Mouse (Mus musculus) heart, adult 2 months (tissue): ENCODE data around the gene Irf1.

Experiments
- CTCF ChIP-seq: fragments of 200-600 bp; IDR thresholded peaks from 2 replicates; pipeline ENCODE4 v1.8.1; 2022; ENCODE audit warnings: antibody characterized with exemption, mild to moderate bottlenecking, moderate library complexity
- EP300 ChIP-seq: fragments of 200-500 bp; IDR thresholded peaks from 2 replicates; pipeline ENCODE4 v1.6.1; 2011; ENCODE audit warnings: low read depth, low read length, control low read depth; ENCODE audit not compliant: insufficient read depth

- TF ChIP-seq CTCF = peak; percentile 70
- 0 out of 2 replicates have a peak, but pooled peaks have one; percentile 64 for TF ChIP-seq EP300
These were observed 10.9 kb upstream of the Irf1 start for GRCm38 (mm10) chr11:53758791-53759351.
